Mouse (Mus musculus) MEL (cell line): ENCODE measurements around the gene Rnf144b. TPM values are rescaled to one million over a fixed set of nuclear protein-coding genes. Genes with fewer than 3 reads are reported as not detected.

Experiments used
- DNase-seq: peaks from one replicate; pipeline ENCODE4 v3.0.0; 2011; ENCODE audit warnings: low read depth, low spot score
- H3K27ac ChIP-seq: 2 replicates; pipeline ENCODE4 v1.5.1; 2012; ENCODE audit warnings: low read depth, mild to moderate bottlenecking, control low read depth, low read length, moderate library complexity; ENCODE audit not compliant: control insufficient read depth
- H3K27me3 ChIP-seq, 2 experiments: fragments of 150-350 bp in 1 of 2; sonication (generic) in 1 of 2; 2 replicates each; pipeline ENCODE4 v1.6.1; 2012; ENCODE audit warnings: low read length in 2 of 2, mild to moderate bottlenecking in 2 of 2, improper control_type of control experiment in 1 of 2, moderate library complexity in 1 of 2; ENCODE audit not compliant: insufficient read depth in 2 of 2, control insufficient read depth in 1 of 2
- H3K36me3 ChIP-seq, 2 experiments: 2 replicates each; pipeline ENCODE4 v1.6.1; 2012 to 2014; ENCODE audit warnings: low read length in 2 of 2, improper control_type of control experiment in 1 of 2, inconsistent platforms in 1 of 2, mild to moderate bottlenecking in 1 of 2; ENCODE audit not compliant: insufficient read depth in 2 of 2, control insufficient read depth in 1 of 2
- H3K4me1 ChIP-seq, 2 experiments: fragments of 150-350 bp in 1 of 2; sonication (generic) in 1 of 2; 2 replicates each; pipeline ENCODE4 v1.6.1; 2012; ENCODE audit warnings: low read length in 2 of 2, improper control_type of control experiment in 1 of 2, mild to moderate bottlenecking in 1 of 2; ENCODE audit not compliant: insufficient read depth in 2 of 2, control insufficient read depth in 1 of 2
- H3K4me3 ChIP-seq, 2 experiments: fragments of 150-350 bp in 1 of 2; sonication (generic) in 1 of 2; 2 replicates each; pipeline ENCODE4 v1.5.1; 2012; ENCODE audit warnings: low read depth in 2 of 2, low read length in 2 of 2, mild to moderate bottlenecking in 2 of 2, moderate library complexity in 2 of 2, control low read depth in 1 of 2, improper control_type of control experiment in 1 of 2; ENCODE audit not compliant: control insufficient read depth in 1 of 2, insufficient read depth in 1 of 2
- H3K79me2 ChIP-seq: 2 replicates; pipeline ENCODE4 v1.6.1; 2012; ENCODE audit warnings: mild to moderate bottlenecking, low read length, moderate library complexity; ENCODE audit not compliant: control insufficient read depth, poor library complexity, insufficient read depth
- H3K9ac ChIP-seq: 2 replicates; pipeline ENCODE4 v1.6.1; 2012; ENCODE audit warnings: low read depth, mild to moderate bottlenecking, control low read depth, low read length, moderate library complexity; ENCODE audit not compliant: control insufficient read depth, poor library complexity, severe bottlenecking
- H3K9me3 ChIP-seq: fragments of 150-350 bp; sonication (generic); replicated peaks from 2 replicates; pipeline ENCODE4 v1.6.1; 2012; ENCODE audit warnings: mild to moderate bottlenecking, low read length, improper control_type of control experiment, moderate library complexity; ENCODE audit not compliant: insufficient read depth
- BHLHE40 ChIP-seq: IDR thresholded peaks from 2 replicates; pipeline ENCODE4 v1.6.1; 2012; ENCODE audit warnings: low read depth, mild to moderate bottlenecking, inconsistent platforms, low read length, improper control_type of control experiment, borderline replicate concordance
- CHD2 ChIP-seq: IDR thresholded peaks from 2 replicates; pipeline ENCODE4 v1.6.1; 2011; ENCODE audit warnings: low read length, improper control_type of control experiment
- CTCF ChIP-seq, 3 experiments: IDR thresholded peaks in 2 of 3; conservative IDR thresholded peaks in 1 of 3; 2 replicates each; pipeline ENCODE4 v1.5.1; 2011 to 2012; ENCODE audit warnings: low read length in 3 of 3, low read depth in 2 of 3, mild to moderate bottlenecking in 2 of 3, improper control_type of control experiment in 1 of 3, inconsistent platforms in 1 of 3, mixed read lengths in 1 of 3, moderate library complexity in 1 of 3; ENCODE audit not compliant: control insufficient read depth in 1 of 3, insufficient read depth in 1 of 3, poor library complexity in 1 of 3, severe bottlenecking in 1 of 3
- ETS1 ChIP-seq: IDR thresholded peaks from 2 replicates; pipeline ENCODE4 v1.6.1; 2012; ENCODE audit warnings: low read depth, mild to moderate bottlenecking, inconsistent platforms, low read length, improper control_type of control experiment, moderate library complexity
- GABPA ChIP-seq: IDR thresholded peaks from 2 replicates; pipeline ENCODE4 v1.6.1; 2012; ENCODE audit warnings: low read depth, mild to moderate bottlenecking, inconsistent platforms, low read length, improper control_type of control experiment, moderate library complexity
- GATA1 ChIP-seq: IDR thresholded peaks from 2 replicates; pipeline ENCODE4 v1.6.1; 2011; ENCODE audit warnings: low read depth, low read length, improper control_type of control experiment
- JUND ChIP-seq: IDR thresholded peaks from 2 replicates; pipeline ENCODE4 v1.6.1; 2011; ENCODE audit warnings: low read depth, mild to moderate bottlenecking, improper control_type of control experiment, low read length
- KAT2A ChIP-seq: conservative IDR thresholded peaks from 2 replicates; pipeline ENCODE4 v1.6.1; 2012; ENCODE audit warnings: low read depth, low read length, improper control_type of control experiment, inconsistent platforms
- MAFK ChIP-seq: IDR thresholded peaks from 2 replicates; pipeline ENCODE4 v1.6.1; 2011; ENCODE audit warnings: low read depth, mild to moderate bottlenecking, low read length, improper control_type of control experiment, borderline replicate concordance
- MAX ChIP-seq: IDR thresholded peaks from 2 replicates; pipeline ENCODE4 v1.6.1; 2011; ENCODE audit warnings: low read length, improper control_type of control experiment
- MYB ChIP-seq: IDR thresholded peaks from 2 replicates; pipeline ENCODE4 v1.6.1; 2011; ENCODE audit warnings: mild to moderate bottlenecking, low read depth, low read length, improper control_type of control experiment
- NRF1 ChIP-seq: IDR thresholded peaks from 2 replicates; pipeline ENCODE4 v1.6.1; 2014; ENCODE audit warnings: low read depth, mild to moderate bottlenecking, inconsistent platforms, low read length, improper control_type of control experiment, moderate library complexity; ENCODE audit not compliant: poor library complexity, insufficient read depth, severe bottlenecking
- RAD21 ChIP-seq: IDR thresholded peaks from 2 replicates; pipeline ENCODE4 v1.6.1; 2011; ENCODE audit warnings: mild to moderate bottlenecking, low read depth, low read length, improper control_type of control experiment
- SIN3A ChIP-seq: IDR thresholded peaks from 2 replicates; pipeline ENCODE4 v1.6.1; 2012; ENCODE audit warnings: low read length, improper control_type of control experiment, inconsistent platforms
- TAL1 ChIP-seq: IDR thresholded peaks from 2 replicates; pipeline ENCODE4 v1.6.1; 2012; ENCODE audit warnings: mild to moderate bottlenecking, inconsistent platforms, low read length, moderate library complexity, mixed read lengths
- TCF12 ChIP-seq: IDR thresholded peaks from 2 replicates; pipeline ENCODE4 v1.6.1; 2014; ENCODE audit warnings: low read depth, mild to moderate bottlenecking, inconsistent platforms, low read length, improper control_type of control experiment, moderate library complexity
- UBTF ChIP-seq: IDR thresholded peaks from 2 replicates; pipeline ENCODE4 v1.6.1; 2012; ENCODE audit warnings: low read depth, mild to moderate bottlenecking, inconsistent platforms, low read length, improper control_type of control experiment, moderate library complexity, borderline replicate concordance; ENCODE audit not compliant: insufficient read depth
- ZC3H11A ChIP-seq: IDR thresholded peaks from 2 replicates; pipeline ENCODE4 v1.6.1; 2012; ENCODE audit warnings: low read depth, mild to moderate bottlenecking, inconsistent platforms, low read length, improper control_type of control experiment
- ZKSCAN1 ChIP-seq: IDR thresholded peaks from 2 replicates; pipeline ENCODE4 v1.6.1; 2012; ENCODE audit warnings: low read depth, mild to moderate bottlenecking, inconsistent platforms, low read length, improper control_type of control experiment, moderate library complexity
- polyA plus RNA-seq, 2 experiments: library from polyadenylated mRNA; stranded (reverse) in 1 of 2; unstranded in 1 of 2; fragments of >175 nt in 1 of 2; fragments of >200 nt in 1 of 2; gene quantifications; 2 replicates each; pipeline versions ENCODE4 v1.2.1 to v1.2.4; 2012; ENCODE audit warnings: low replicate concordance in 2 of 2, low read depth in 1 of 2; ENCODE audit not compliant: insufficient read length in 2 of 2, insufficient read depth in 1 of 2, missing spikeins in 1 of 2
- total RNA-seq: library from RNA; depleted of rRNA; stranded (reverse); fragments of 300-350 nt; gene quantifications from 2 replicates; pipeline ENCODE4 v1.2.3, GENCODE M21; 2012

The Rnf144b gene
- total and polyA plus RNA-seq, 3 experiments, result not detected

- Histone ChIP-seq H3K9me3 (no peaks in the 10 kb centered on the region), H3K27ac (no peak overlapping the region), H3K4me3 (no peak overlapping the region), H3K9ac (no peak overlapping the region), H3K27me3 (no peaks in the 10 kb centered on the region), H3K79me2 (no peaks in the 10 kb centered on the region), H3K36me3 (no peaks in the 10 kb centered on the region), H3K4me1 (no peaks in the 10 kb centered on the region)
- DNase-seq, result no peak
- TF ChIP-seq RAD21, result no peak
- no peak for TF ChIP-seq JUND
- TF ChIP-seq BHLHE40, result no peak
- no peak for TF ChIP-seq MAX
- no peak for TF ChIP-seq ETS1
- no peak for TF ChIP-seq MYB
- TF ChIP-seq KAT2A, result no peak
- no peak for TF ChIP-seq GATA1
- TF ChIP-seq ZKSCAN1, result no peak
- TF ChIP-seq CHD2, result no peak
- TF ChIP-seq ZC3H11A, result no peak
- no peak for TF ChIP-seq MAFK
- no peak for TF ChIP-seq UBTF
- no peak for TF ChIP-seq GABPA
- no peak for TF ChIP-seq CTCF (IDR thresholded peaks at IDR 0.05 in 2 of 3, conservative IDR thresholded peaks at IDR 0.05 in 1 of 3; ENCODE audit: control insufficient read depth in 1 of 3, insufficient read depth in 1 of 3, low read depth in 2 of 3, low read length in 3 of 3, poor library complexity in 1 of 3, severe bottlenecking in 1 of 3)
- no peak for TF ChIP-seq NRF1
- TF ChIP-seq SIN3A, result no peak
- no peak for TF ChIP-seq TAL1
Measured at GRCm38 (mm10) chr13:47225802-47226201, 103.3 kb downstream of the Rnf144b start.

- no peak overlapping the region for H3K9ac ChIP-seq
- H3K4me3 ChIP-seq, result no peak overlapping the region
- H3K36me3 ChIP-seq, result no peaks in the 10 kb centered on the region
- H3K27ac ChIP-seq, result no peak overlapping the region
- no peaks in the 10 kb centered on the region for H3K79me2 ChIP-seq
- no peak for DNase-seq
- no peaks in the 10 kb centered on the region for H3K9me3 ChIP-seq
- H3K4me1 ChIP-seq, result no peaks in the 10 kb centered on the region
- TF ChIP-seq GATA1, result no peak
- no peak for TF ChIP-seq CHD2
- no peak for TF ChIP-seq MAFK
- TF ChIP-seq TCF12, result no peak
- TF ChIP-seq CTCF (IDR thresholded peaks at IDR 0.05 in 2 of 3, conservative IDR thresholded peaks at IDR 0.05 in 1 of 3; ENCODE audit: control insufficient read depth in 1 of 3, insufficient read depth in 1 of 3, low read depth in 2 of 3, low read length in 3 of 3, poor library complexity in 1 of 3, severe bottlenecking in 1 of 3), result peak in 1 of 3 experiments; percentile 3; a peak in 1 of 6 replicates
- no peaks in the 10 kb centered on the region for H3K27me3 ChIP-seq
Measured at GRCm38 (mm10) chr13:47226521-47226920, 104.1 kb downstream of the Rnf144b start.
